Mouse (Mus musculus): ENCODE measurements at regions not wholly inside any gene's neighbourhood (a gene's known extent, or its start where the extent isn't known, plus 50 kb on each side); places are given as distances from the start of the nearest gene placed in this dataset.

DNA sequence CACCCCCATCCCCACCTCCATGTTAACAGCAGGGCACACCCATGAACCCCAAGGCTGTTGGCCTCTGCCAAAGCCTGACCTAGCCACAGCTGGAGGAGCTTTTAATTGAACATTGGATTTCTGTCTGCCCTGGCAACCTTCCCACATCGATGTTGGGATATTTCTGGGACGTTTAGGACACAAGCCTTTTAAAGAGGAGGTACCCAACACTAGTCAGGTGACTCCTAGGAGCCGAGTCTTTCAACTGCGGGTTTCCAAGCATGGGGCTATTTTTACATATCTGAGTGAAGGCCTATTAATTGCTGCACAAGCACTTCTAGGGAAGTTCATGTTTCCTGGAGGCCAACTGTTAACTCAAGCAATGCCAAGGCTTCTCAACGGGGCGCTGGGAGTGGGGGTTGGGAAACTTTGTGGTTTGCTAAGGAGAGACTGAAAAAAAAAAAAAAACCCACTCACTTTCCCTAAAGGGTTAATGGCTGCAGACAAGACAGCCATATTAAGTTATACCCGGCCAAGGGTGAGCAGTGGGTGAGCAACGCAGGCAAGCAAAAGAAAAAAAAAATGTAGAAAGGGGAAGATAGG, 213.3 kb downstream of the Bcl2l11 start:
- no peak for DNase-seq

DNA sequence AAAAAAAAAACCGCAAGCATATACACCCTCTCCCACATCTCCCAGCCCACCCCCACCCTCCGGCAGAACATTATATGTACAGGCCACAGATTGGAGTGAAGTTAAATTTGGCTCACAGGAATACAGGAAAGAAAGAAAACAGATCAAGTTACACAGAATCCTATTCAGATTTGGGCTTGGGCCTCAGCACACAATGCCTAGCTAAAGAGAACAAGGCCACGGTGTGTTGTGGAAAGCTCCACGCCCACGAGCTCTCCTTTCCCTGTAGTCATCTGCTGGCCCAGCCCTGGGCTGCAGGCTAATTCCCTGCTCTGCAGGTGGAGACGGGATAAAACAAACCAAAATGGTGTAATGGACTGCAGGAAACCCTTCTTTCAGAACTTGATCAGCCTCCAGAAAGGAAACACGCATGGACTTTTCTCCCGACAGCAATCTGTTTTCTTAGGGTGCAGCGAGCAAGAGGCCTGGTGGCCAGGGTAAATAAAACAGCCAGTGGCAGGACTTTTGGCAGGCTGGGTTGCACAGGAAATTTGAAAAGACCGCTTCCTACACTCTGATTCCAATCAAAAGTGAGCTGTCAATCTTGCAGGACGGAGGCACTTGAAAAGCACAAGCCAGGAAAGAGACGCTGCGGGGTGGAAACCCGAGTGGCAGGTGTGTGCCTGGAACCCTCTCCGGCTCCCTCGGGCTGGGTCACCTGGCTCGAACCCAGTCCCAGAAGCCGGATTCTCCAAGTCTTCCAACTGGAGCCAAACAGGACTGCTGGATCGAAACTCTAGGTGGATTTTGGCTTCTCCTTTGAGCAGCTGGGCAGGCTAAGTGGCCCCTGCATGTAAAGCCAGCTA, 214.0 kb downstream of the Bcl2l11 start:
- DNase-seq: peak; percentile 26

DNA sequence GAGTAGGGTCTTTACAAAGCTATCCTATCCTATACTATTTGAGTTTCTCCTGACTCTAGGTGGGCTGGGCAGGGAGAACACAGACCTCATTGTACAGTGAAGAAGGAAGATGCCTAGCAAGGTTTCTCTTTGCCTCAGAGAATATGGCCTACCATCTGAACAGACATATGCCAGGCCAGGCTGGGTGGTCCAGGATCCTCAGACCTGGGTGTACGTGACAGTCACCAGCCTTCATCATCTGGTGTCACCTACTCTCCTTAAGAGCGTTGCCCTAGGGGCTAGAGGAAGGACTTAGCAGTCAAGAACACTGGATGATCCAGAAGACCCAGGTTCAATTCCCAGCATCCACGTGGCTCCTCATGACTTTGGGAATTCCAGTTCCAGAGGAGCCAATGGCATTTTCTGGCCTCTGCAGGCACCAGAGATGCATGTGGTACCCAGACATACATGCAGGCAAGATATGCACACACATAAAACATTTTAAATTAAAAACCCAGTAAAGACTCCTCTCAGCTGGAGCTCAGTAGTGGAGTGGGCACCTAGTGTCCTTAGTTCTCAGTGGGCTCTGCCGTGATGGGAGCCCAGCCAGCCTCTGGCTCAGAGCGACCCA, 214.9 kb downstream of the Bcl2l11 start:
- no peak for DNase-seq

DNA sequence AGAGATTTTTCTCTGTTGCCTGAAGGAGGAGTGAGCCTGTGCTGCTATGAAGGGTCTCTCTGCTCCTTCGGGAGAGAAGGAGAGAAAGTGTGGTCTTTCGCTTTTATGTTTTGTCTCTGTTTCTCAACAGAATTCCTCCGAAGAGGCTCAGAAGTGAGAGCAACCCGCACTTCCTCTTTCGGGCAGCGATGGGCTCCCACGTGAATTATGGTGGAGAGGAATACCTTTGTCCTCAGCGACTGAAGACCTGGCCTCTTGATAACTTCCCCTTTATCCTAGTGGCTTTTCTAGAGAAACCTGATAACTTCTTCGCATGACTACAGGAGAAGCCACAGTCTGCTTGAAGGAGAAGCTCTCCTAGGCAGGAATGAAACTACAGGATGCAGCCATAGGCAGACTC, 216.4 kb downstream of the Bcl2l11 start:
- no peak for DNase-seq

DNA sequence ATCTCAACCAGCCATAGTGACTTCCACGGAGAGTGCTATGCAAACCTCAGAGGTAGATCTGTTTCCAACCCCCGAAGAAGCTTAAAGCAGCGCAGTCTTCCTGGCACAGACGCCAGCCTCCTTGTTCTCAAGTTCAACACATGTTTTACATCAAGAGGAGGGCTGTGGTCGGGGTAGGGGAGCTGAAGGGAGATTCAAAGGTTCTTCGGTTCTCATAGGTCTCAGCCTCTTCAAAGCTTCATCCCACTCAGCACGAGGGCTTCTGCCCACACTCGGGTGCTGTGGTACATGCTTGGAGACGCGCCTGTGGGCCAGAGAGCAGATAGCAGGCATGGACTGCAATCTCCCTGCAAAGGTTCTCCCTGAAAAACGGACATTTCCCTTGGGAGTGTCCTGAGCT, 219.7 kb downstream of the Bcl2l11 start:
- no peak for DNase-seq

DNA sequence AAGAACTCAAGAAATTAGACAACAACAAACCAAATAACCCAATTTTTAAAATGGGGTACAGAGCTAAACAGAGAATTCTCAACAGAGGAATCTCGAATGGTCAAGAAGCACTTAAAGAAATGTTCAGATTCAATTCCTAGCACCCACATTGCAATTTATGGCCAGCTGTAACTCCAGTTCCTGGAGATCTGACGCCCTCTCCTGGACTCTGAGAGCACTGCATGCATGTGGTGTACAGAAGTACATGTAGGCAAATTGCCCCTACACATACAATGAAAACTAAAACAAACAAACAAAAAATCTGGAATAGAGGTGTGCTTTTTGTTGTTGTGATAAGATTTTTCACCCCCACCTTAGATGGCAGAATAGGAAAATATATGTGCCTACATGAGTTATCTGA, 222.7 kb downstream of the Bcl2l11 start:
- no peak for DNase-seq

DNA sequence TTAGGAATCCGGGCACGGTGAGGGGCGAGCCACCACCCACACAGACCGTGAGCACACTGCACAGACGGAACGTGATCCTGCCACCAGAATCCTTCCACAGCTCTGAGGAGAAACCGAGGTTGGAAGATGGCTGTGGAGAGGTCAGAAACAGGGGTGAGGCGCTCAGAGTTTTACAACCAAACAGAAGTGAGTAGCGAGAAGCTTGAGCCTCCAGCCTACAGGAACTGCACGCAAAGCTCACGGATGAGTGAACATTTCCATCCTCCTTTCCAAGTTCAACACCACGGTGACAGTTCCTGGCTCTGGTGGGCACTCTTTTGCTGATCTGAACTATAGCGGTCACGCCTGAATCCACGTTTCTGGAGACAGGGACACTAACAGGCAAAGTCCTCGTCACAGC, 225.6 kb downstream of the Bcl2l11 start:
- DNase-seq: no peak

DNA sequence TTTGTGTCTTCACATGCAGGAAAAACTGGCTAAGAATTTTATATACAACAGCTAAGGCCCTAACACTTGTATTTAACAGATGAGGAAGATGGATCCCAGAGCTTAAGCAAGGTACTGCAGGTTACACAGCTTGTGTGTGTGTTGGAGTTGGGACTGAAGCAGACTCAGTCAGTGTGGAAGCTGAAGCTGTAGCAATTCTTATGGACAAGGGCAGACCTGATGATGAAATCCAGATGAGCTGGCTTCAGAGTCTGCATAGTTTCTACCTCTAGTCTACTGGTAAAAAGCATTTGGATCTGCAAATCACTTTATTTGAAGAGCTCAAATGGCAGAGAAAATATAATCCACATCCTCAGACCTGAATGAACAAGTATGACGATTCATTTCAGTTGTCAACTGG, 226.7 kb downstream of the Bcl2l11 start:
- DNase-seq: no peak

DNA sequence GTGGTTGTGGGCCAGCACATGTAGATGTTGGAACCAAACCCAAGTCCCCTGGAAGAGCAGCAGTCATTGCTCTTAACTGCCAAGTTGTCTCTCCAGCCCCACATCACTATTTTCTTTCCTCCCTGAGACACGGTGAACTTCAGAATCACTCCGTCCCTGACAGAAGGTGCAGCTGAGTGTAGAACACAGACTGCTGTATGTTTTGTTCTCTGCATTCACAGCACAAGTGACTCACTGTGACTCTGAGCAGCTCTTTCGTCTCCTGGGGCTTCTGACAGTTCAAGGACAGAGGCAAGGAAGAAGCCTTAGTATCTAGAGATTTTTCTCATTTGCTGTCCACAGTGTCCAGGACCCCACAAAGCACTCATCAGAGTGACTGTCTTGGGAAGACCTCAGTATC, 227.6 kb downstream of the Bcl2l11 start:
- no peak for DNase-seq

DNA sequence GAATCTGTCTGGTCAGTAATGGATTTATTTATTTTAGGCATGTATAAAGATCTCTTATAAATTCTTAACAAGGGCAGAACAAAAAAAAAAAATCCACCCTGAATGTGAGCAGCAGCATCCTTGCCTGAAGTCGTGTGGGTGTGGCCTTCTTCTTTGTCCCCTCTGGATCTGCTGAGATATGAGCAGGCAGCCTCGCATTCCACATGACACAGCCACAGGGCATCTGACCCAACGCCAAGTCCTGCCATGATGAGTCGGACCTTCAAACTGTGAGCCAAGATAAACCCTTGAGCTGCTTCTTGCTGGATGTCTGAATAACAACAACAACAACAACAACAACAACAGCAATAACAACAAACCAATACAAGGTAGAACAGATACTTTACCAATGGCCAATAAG, 230.5 kb downstream of the Bcl2l11 start:
- DNase-seq: no peak

DNA sequence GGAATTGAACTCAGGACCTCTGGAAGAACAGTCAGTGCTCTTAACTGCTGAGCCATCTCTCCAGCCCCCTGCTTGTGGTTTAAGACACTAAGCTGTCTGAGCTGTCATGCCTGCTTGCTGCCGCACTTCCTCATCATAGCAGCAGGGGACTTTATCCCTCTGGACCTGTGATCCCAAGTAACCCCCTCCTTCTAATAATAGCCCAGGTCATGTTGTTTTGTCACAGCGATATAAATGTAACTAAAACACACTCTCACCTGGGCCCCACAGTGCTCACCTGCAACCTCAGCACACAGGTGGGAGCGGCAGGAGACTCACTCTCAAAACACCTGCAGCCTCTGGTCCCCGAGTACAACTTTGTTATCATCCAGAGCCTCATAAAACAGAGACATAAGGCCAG, 231.9 kb upstream of the Spdye4c start:
- DNase-seq: no peak

DNA sequence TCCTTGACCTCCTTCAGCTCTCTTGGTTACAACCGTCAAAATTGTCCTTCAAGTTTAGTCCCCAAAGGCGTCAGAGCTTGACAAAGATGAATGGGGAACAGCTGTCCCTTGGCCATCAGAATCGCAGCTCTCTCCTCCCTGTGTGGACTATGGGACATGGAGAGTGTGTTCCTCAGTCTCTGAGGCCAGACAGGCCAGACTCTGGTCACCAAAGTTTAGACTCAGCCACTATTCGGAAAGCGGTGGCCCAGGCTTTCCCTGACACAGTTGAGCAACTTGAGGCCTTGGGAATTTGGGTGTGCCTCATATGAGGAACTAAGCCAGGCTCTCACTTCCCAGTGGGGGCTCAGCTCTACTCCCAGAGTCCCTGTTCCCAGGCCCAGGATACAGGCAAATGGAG, 230.5 kb upstream of the Spdye4c start:
- DNase-seq: no peak

DNA sequence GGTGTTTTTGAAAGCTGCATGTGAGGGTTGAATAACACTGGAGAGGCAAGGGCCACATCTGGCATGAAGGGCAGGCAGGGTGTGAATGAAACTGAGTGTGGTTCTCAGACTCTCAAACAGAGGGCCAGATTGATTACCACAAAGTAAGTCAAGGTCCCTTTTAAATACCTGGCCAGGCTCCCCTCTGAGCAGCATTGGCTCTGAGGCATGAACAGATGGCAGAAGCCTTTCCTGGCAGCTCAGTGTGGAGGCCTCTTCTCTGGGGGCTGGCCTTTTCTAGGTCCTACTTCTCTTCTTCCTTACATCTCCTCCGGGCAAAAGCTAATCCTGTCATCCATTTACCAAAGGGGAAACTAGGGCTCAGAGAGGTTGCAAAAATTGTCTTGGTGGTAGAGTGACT, 229.6 kb upstream of the Spdye4c start:
- DNase-seq: peak; percentile 82

DNA sequence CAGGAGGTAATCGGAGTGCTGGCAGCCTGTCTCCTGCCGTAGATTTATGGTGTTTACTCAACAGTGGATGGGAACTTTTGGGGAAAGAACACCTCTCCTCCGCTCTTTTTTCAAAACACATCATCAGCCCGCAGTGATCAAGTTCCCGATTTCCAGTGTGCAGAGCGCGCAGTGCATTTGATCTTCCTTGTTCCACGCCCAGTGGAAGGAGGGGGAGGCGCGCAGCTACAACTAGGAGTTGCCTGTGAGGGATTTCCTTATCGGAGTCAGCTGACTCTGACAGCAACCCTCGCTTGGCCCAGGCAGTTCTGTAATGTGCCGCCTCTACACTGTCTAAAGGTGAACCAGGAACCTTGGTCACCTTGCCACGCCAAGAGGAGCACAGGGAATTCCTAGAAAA, 226.8 kb upstream of the Spdye4c start:
- no peak for DNase-seq

DNA sequence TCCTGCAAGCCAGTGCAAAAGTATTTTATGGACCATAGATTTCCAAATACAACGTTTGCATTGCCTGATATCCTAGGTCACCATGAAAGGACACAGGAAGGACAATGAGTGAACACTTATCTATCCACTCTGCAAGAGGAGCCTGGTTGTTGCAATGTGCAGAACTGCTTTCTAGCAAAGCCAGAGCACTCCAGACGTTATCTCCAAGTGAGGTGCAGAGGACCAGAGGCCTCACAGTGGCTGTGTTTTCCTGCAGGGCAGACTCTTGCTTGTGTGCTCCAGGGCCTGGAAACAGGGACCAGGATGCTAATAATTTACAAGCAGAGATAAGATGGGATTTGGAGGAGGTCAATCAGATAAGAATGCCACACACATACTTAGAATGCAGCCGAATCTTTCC, 226.0 kb upstream of the Spdye4c start:
- no peak for DNase-seq

DNA sequence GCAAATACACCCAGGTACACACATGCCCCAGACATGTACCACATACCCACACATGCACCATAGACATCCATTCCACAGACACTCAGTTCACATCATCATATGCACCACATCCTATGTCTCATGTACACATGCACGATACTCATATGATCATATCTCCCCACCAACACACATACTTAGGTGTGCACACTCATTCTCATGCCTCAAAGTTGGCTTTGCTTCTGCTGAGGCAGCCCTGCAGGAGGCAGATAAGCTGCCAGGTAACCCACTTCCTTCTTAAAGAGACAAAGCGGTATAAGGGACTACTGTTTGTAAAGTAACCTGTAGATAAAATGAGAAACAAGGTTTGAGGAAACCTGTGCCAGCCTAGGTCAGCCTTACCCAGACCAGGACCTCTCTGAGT, 225.2 kb upstream of the Spdye4c start:
- DNase-seq: no peak

DNA sequence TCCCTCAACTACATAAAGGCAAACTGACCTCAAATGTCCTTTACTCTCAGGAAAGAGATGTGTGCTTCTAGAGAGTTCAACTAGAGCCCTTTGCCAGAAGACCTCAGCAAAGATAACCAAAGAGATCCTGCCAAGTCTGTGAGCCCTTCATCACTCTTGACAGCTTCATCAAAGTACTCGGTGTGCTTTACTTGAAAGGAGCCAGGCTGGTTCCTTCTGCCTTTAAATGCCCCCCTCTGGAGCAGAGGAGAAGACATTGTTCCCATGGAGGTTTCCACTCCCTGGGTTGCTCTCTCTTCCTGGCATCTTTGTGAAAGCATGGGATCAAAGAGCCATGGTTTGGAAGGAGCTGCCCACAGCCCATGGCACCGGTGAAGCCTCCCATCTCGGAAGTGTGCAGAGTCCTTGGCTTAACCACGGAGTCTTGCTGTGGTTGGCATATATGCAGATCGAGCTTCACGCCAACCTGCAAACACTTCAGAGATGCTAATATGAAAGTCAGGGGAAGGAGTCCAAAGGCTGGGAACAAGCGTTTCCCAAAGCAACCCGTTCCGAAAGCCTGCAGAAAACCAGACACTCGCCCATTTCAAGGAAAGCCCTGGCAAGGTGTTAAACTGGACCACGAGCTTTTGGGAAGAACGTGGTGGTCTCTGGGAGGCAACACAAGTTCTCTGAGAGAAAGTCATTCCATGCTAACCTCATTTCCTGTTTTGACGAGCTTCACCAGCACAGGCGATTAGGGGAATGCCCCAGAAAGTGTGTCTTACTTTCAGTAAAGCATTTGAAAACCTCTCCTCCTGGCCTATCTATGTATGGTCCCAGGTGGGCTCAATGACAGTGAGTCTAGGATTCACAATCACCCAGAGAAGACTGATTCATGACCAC, 223.5 kb upstream of the Spdye4c start:
- DNase-seq: peak; percentile 45

DNA sequence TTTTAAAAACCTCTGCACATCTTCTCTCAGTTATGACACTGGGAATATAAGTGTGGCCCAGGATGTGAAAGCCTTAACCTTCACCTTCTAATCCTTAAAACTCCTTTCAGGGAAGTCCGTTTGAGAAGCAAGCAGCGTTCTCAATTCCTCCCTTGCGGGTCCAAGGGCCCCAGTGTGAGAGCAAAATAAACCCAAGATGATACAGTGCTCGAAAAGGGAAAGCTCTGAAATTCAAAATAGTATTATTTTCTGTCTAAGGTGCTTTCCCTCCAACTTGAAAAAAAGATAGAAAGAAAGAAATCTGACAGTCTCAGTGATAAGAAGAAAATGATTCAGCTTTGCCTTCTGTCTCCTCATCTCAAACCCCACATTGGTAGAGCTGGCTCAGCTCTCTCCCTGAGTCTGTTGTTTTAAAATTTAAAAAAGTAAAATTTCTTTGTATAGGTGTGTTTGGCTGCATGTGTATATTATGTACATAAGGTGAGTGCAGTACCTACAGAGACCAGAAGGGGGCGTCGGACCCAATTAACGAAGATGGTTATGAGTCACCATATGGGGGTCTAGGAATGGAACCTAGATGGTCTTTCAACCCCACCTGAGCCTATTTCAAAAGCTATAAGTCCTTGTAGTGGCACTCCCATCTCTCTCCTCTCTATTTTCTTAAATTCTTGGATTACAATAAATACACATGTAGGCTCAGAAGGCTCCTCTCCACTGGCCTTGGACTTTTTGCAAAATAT, 222.3 kb upstream of the Spdye4c start:
- no peak for DNase-seq

DNA sequence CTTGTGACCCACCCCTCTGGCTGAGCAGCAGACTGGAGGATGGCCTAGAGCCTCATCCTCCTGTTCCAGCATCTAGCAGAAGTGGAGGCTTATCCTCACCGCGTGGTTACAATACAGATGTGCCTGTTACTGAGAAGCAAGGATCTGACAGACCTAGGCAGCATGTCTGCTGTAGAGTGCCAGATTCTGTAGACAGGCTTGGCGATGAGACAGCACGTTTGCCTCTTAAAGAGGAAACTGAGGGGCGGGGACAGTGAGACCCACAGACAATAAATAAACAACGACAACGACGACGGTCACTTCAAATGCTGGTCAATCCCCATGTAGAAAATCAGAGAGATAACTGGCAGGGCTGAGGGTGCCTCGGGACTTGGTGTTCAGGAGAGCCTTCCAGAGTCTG, 220.2 kb upstream of the Spdye4c start:
- no peak for DNase-seq

DNA sequence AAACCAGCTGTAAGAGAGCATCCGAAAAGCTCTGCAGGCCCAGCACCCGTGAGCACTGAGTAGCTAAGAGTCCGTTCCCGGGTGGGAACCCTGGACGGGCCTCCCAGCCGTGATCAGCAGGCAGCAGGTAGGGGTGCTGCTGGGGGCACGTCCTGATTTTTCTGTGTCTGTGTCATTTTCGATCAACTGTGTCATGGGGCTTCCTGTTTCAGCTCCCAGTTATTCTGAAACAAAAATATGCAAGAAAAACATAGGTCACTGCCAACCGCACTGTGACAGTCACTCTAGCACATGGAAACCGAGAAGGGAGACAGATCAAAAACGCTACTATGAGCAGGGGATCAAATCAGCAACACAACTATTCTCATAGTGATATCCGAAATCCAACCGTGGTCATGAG, 218.8 kb upstream of the Spdye4c start:
- no peak for DNase-seq

DNA sequence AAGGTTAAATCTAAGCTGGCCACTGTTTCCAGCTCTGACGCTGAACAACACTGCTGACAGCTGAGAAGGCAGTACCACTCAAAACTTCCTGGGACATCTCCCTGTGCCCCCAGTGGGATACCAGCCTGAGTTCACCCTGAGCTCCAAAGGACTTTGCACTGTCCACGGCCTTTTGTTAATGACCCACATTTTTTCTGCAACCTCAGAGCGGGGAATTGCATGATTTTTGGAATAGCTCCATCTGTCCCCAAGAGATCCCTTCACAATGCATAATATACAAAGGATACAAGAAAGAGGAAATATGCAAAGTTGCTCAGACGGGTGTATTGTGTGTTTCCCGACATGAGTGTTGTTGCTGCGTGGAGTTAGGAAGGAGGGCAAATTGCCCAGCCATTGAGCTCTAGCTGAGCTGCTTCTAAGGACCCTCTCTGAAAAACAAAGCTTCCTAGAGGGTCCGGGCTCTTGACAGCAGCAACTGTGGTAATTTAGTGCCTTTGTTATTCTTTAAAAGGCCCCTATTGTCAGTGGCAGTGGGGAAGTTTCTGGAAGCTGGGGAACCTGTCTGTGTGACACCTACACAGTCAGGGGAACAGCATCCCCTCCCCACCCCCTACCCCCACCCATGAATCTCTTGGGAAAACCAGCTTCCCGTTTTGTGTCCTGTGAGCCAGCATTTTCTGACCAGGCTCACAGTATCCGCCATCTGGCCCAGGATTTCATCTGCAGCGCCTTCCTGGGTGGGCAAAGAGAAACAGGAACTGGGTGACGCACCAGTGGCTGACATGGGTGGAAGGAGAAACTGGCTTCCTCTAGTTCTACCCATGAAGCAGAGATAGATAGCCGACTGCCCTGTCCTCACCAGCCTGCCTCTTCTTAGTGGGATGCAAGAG, 217.4 kb upstream of the Spdye4c start:
- no peak for DNase-seq

DNA sequence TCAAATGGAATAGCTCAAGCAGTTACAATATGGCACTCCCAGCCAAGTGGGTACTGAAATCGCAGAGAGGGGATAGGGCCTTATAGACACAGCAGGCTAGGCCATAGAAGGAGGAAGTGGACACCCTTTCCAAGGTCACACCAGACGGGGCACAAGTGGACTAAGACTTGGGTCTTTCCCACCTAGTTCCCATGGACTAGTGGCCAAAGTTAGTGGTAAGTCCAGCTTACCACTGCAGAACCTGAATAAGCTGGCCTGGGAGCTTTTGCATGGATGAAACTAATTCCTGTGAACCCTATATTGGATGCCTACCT, 216.8 kb upstream of the Spdye4c start:
- DNase-seq: no peak

Measured in cerebellum, adult 9-11 months (tissue).